Mouse (Mus musculus): ENCODE measurements around the gene Kcnh1.

GRCm38 (mm10) chr1:192536440-192536839, 345.9 kb downstream of the Kcnh1 start:
- TF ChIP-seq POLR2AphosphoS2 (IDR thresholded peaks at IDR 0.05; ENCODE audit: low read depth, low read length) = no peak
- no peak for TF ChIP-seq MAFK (IDR thresholded peaks at IDR 0.05; ENCODE audit: insufficient replicate concordance, low read length)
- TF ChIP-seq CTCF (conservative IDR thresholded peaks at IDR 0.05 in 1 of 2, IDR thresholded peaks at IDR 0.05 in 1 of 2; ENCODE audit: low read depth in 2 of 2, low read length in 2 of 2) = no peak
- no peak for TF ChIP-seq IRF4 (IDR thresholded peaks at IDR 0.05; ENCODE audit: low read depth, low read length)
- no peak for TF ChIP-seq POLR2A (IDR thresholded peaks at IDR 0.05; ENCODE audit: low read depth, low read length)
- TF ChIP-seq SMC3 (IDR thresholded peaks at IDR 0.05; ENCODE audit: low read depth, low read length) = no peak
- TF ChIP-seq RAD21 (IDR thresholded peaks at IDR 0.05; ENCODE audit: low read depth, low read length) = no peak
- TF ChIP-seq HCFC1 (IDR thresholded peaks at IDR 0.05; ENCODE audit: low read depth, low read length) = no peak
- TF ChIP-seq TBP (conservative IDR thresholded peaks at IDR 0.05; ENCODE audit: low read depth, low read length) = no peak
- no peak for TF ChIP-seq CHD2 (IDR thresholded peaks at IDR 0.05; ENCODE audit: low read length)
- no peak for TF ChIP-seq MAX (IDR thresholded peaks at IDR 0.05; ENCODE audit: low read length)
- no peak for TF ChIP-seq E2F4 (IDR thresholded peaks at IDR 0.05; ENCODE audit: insufficient replicate concordance, low read depth, low read length)

Measured in CH12.LX (cell line).